Mouse (Mus musculus) bone marrow macrophage, adult 2 months (primary cell): ENCODE measurements at regions not wholly inside any gene's neighbourhood (a gene's known extent, or its start where the extent isn't known, plus 50 kb on each side); places are given as distances from the start of the nearest gene placed in this dataset.

ENCODE experiments used
- CTCF ChIP-seq: IDR thresholded peaks from 2 replicates; pipeline ENCODE4 v1.5.1; 2012; ENCODE audit warnings: low read depth, mild to moderate bottlenecking, low read length, moderate library complexity
- POLR2A ChIP-seq: IDR thresholded peaks from 2 replicates; pipeline ENCODE4 v1.6.1; 2012; ENCODE audit warnings: mild to moderate bottlenecking, low read depth, low read length, borderline replicate concordance

DNA sequence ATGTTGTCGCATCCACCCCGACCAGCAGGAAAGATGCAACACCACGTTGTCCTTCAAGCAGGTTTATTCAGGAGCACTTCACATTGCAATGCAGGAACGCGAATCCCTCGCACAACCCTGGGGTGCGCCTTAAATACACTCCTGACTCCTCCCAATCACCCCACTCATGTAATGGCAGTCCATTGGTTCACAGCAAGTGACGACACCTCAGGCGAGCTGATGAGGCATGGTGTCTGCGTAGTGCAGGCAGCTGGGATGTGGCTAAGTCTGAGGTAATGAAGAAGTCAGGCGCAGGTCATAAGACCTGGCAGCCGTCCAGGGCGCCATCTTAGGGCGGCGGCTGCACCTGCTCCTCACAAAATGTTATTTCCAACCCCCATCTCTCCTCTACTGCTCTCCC is 1068.7 kb downstream of the Defb40 start:
- no peak for TF ChIP-seq CTCF
- TF ChIP-seq POLR2A: no peak
